Mouse (Mus musculus): Measurements from ENCODE around the gene Dcp1a. TPM values are rescaled to one million over a fixed set of nuclear protein-coding genes. Genes with fewer than 3 reads are reported as not detected.

Dcp1a gene
- polyA plus RNA-seq, 1 experiment from 2014 or later: 3.3 TPM

- ATAC-seq: no peak
- Histone ChIP-seq H3K9ac (replicated peaks) (no peak overlapping the region), H3K4me2 (ENCODE audit: low read depth, low read length) (no peak overlapping the region), H3K27ac (ENCODE audit: low read depth) (no peak overlapping the region), H3K27me3 (ENCODE audit: insufficient read depth, low read length) (no peaks in the 10 kb centered on the region), H3K36me3 (replicated peaks; ENCODE audit: insufficient read depth, low read length) (peaks cover 66% of the 10 kb centered on the region), H3K9me3 (ENCODE audit: low read length) (no peaks in the 10 kb centered on the region), H3K4me3 (ENCODE audit: low read depth, low read length) (no peak overlapping the region), H3K4me1 (ENCODE audit: insufficient read depth) (peaks cover 10% of the 10 kb centered on the region)
- WGBS (ENCODE audit: insufficient replicate concordance): 91% methylated on average over 17 of the region's 17 CpGs
- no peak for DNase-seq
- TF ChIP-seq CTCF (IDR thresholded peaks at IDR 0.05; ENCODE audit: low read depth) (no peak), EP300 (IDR thresholded peaks at IDR 0.05; ENCODE audit: low read depth) (no peak)
Measured at GRCm38 (mm10) chr14:30559321-30559850, 80.1 kb downstream of the Dcp1a start.

- H3K36me3 ChIP-seq (replicated peaks; ENCODE audit: insufficient read depth, low read length): peaks cover 73% of the 10 kb centered on the region
- no peak overlapping the region for H3K4me3 ChIP-seq (ENCODE audit: low read depth, low read length)
- no peaks in the 10 kb centered on the region for H3K9me3 ChIP-seq (ENCODE audit: low read length)
- H3K27ac ChIP-seq (ENCODE audit: low read depth): peak overlapping the region; percentile 70; the same call in 1 of the 2 replicates
- H3K27me3 ChIP-seq (ENCODE audit: insufficient read depth, low read length): no peaks in the 10 kb centered on the region
- 88% methylated on average over 13 of the region's 13 CpGs for WGBS (ENCODE audit: insufficient replicate concordance)
- no peak overlapping the region for H3K4me2 ChIP-seq (ENCODE audit: low read depth, low read length)
- ATAC-seq: no peak
- TF ChIP-seq CTCF (IDR thresholded peaks at IDR 0.05; ENCODE audit: low read depth): no peak
- TF ChIP-seq EP300 (IDR thresholded peaks at IDR 0.05; ENCODE audit: low read depth): no peak
- no peak for DNase-seq
- H3K9ac ChIP-seq (replicated peaks): no peak overlapping the region
- H3K4me1 ChIP-seq (ENCODE audit: insufficient read depth): peaks cover 16% of the 10 kb centered on the region
Measured at GRCm38 (mm10) chr14:30560803-30561389, 81.6 kb downstream of the Dcp1a start.

GRCm38 (mm10) chr14:30561470-30562187 is 82.3 kb downstream of the Dcp1a start:
- Histone ChIP-seq H3K36me3 (replicated peaks; ENCODE audit: insufficient read depth, low read length) (peaks cover 73% of the 10 kb centered on the region), H3K27me3 (ENCODE audit: insufficient read depth, low read length) (no peaks in the 10 kb centered on the region), H3K4me2 (ENCODE audit: low read depth, low read length) (0 out of 2 replicates have a peak overlapping the region, but pooled peaks have one; percentile 40), H3K9me3 (ENCODE audit: low read length) (no peaks in the 10 kb centered on the region), H3K4me3 (ENCODE audit: low read depth, low read length) (no peak overlapping the region), H3K9ac (replicated peaks) (peak overlapping the region; percentile 41), H3K4me1 (ENCODE audit: insufficient read depth) (peaks cover 16% of the 10 kb centered on the region), H3K27ac (ENCODE audit: low read depth) (peak overlapping the region; percentile 70)
- peak; percentile 90 for TF ChIP-seq EP300 (IDR thresholded peaks at IDR 0.05; ENCODE audit: low read depth)
- no peak for TF ChIP-seq CTCF (IDR thresholded peaks at IDR 0.05; ENCODE audit: low read depth)
- WGBS (ENCODE audit: insufficient replicate concordance): 69% methylated on average over 14 of the region's 14 CpGs
- ATAC-seq (peak; percentile 92), DNase-seq (peak; percentile 76)

- H3K9me3 ChIP-seq (ENCODE audit: low read length): no peaks in the 10 kb centered on the region
- H3K4me3 ChIP-seq (ENCODE audit: low read depth, low read length): no peak overlapping the region
- TF ChIP-seq EP300 (IDR thresholded peaks at IDR 0.05; ENCODE audit: low read depth): no peak
- TF ChIP-seq CTCF (IDR thresholded peaks at IDR 0.05; ENCODE audit: low read depth): no peak
- H3K36me3 ChIP-seq (replicated peaks; ENCODE audit: insufficient read depth, low read length): peaks cover 76% of the 10 kb centered on the region
- no peak overlapping the region for H3K4me2 ChIP-seq (ENCODE audit: low read depth, low read length)
- no peak overlapping the region; the same call in 1 of the 2 replicates for H3K27ac ChIP-seq (ENCODE audit: low read depth)
- ATAC-seq (peak; percentile 57), DNase-seq (no peak)
- peaks cover 16% of the 10 kb centered on the region for H3K4me1 ChIP-seq (ENCODE audit: insufficient read depth)
- H3K9ac ChIP-seq (replicated peaks): no peak overlapping the region
- H3K27me3 ChIP-seq (ENCODE audit: insufficient read depth, low read length): no peaks in the 10 kb centered on the region
Measured at GRCm38 (mm10) chr14:30562343-30562742, 83.0 kb downstream of the Dcp1a start.

GRCm38 (mm10) chr14:30564451-30564850 is 85.1 kb downstream of the Dcp1a start:
- Histone ChIP-seq H3K4me2 (ENCODE audit: low read depth, low read length) (no peak overlapping the region), H3K9ac (replicated peaks) (0 out of 2 replicates have a peak overlapping the region, but pooled peaks have one; percentile 28), H3K27ac (ENCODE audit: low read depth) (peak overlapping the region; percentile 55; the same call in 1 of the 2 replicates), H3K4me1 (ENCODE audit: insufficient read depth) (peaks cover 16% of the 10 kb centered on the region), H3K36me3 (replicated peaks; ENCODE audit: insufficient read depth, low read length) (peaks cover 77% of the 10 kb centered on the region), H3K27me3 (ENCODE audit: insufficient read depth, low read length) (no peaks in the 10 kb centered on the region), H3K4me3 (ENCODE audit: low read depth, low read length) (no peak overlapping the region), H3K9me3 (ENCODE audit: low read length) (no peaks in the 10 kb centered on the region)
- TF ChIP-seq CTCF (IDR thresholded peaks at IDR 0.05; ENCODE audit: low read depth): no peak
- TF ChIP-seq EP300 (IDR thresholded peaks at IDR 0.05; ENCODE audit: low read depth): no peak
- ATAC-seq: peak; percentile 60
- DNase-seq: peak; percentile 70
- WGBS (ENCODE audit: insufficient replicate concordance): 58% methylated on average over 2 of the region's 2 CpGs

- no peak for DNase-seq
- Histone ChIP-seq H3K27me3 (ENCODE audit: insufficient read depth, low read length) (no peaks in the 10 kb centered on the region), H3K4me2 (ENCODE audit: low read depth, low read length) (no peak overlapping the region), H3K4me3 (ENCODE audit: low read depth, low read length) (no peak overlapping the region), H3K4me1 (ENCODE audit: insufficient read depth) (peaks cover 12% of the 10 kb centered on the region), H3K9ac (replicated peaks) (no peak overlapping the region), H3K27ac (ENCODE audit: low read depth) (no peak overlapping the region), H3K36me3 (replicated peaks; ENCODE audit: insufficient read depth, low read length) (peaks cover 76% of the 10 kb centered on the region), H3K9me3 (ENCODE audit: low read length) (no peaks in the 10 kb centered on the region)
- no peak for TF ChIP-seq EP300 (IDR thresholded peaks at IDR 0.05; ENCODE audit: low read depth)
- TF ChIP-seq CTCF (IDR thresholded peaks at IDR 0.05; ENCODE audit: low read depth): no peak
- no peak for ATAC-seq
- 90% methylated on average over 6 of the region's 6 CpGs for WGBS (ENCODE audit: insufficient replicate concordance)
Measured at GRCm38 (mm10) chr14:30566317-30566716, 87.0 kb downstream of the Dcp1a start.

Data from liver, postnatal 0 days (tissue).